Comparison of ENCODE assay signal across 8 mouse cellular contexts in genomic region chr6:71708528-71708927, GRCm38 (mm10). TPM values are rescaled to one million over a fixed set of nuclear protein-coding genes. Genes with fewer than 3 reads are reported as not detected.
DNase-seq lines count a peak whose midpoint lies in the region; ATAC-seq lines count a peak whose summit lies in the region.

No protein-coding gene starts in this region.

- intact Hi-C loops in heart, postnatal 25 days (cut with DNase I), result no loop called here

- peak overlapping the region; percentile 77 for H3K4me3 ChIP-seq in liver, embryonic 11.5 days (ENCODE audit: low read depth, low read length)

- H3K27ac ChIP-seq in liver, embryonic 11.5 days (ENCODE audit: low read depth, low read length), result no peak overlapping the region

- peaks cover 8% of the 10 kb centered on the region; the same call in 1 of the 2 replicates for H3K4me1 ChIP-seq in liver, embryonic 11.5 days (replicated peaks; ENCODE audit: control insufficient read depth, insufficient read depth, low read length)

- H3K9me3 ChIP-seq in liver, embryonic 11.5 days (ENCODE audit: control insufficient read depth, low read length), result no peaks in the 10 kb centered on the region

- H3K9ac ChIP-seq in liver, embryonic 11.5 days (ENCODE audit: low read depth, low read length), result peak overlapping the region; percentile 66

- no peaks in the 10 kb centered on the region for H3K36me3 ChIP-seq in liver, embryonic 11.5 days (ENCODE audit: control insufficient read depth, insufficient read depth, low read length)

- DNase-seq in heart, adult 11 months, result peak; percentile 83
- DNase-seq in heart, postnatal 25 days (ENCODE audit: low spot score), result no peak
- peak; percentile 8 for DNase-seq in thymus, postnatal 14 days
- no peak for DNase-seq in thymus, adult 18-20 months
- no peak for DNase-seq in liver, embryonic 11.5 days (ENCODE audit: low spot score)
- DNase-seq in ovary, postnatal 14 days (ENCODE audit: low spot score), result no peak
- DNase-seq in left cerebral cortex, adult 9 months (ENCODE audit: low spot score in 2 of 2), result no peak
- no peak for DNase-seq in layer of hippocampus, postnatal 25 days (ENCODE audit: extremely low spot score in 1 of 2, low spot score in 1 of 2)

- H3K27me3 ChIP-seq in liver, embryonic 11.5 days (replicated peaks; ENCODE audit: control insufficient read depth, insufficient read depth, low read length), result peaks cover 30% of the 10 kb centered on the region

- 4% methylated on average over 3 of the region's 3 CpGs for WGBS in liver, embryonic 11.5 days

- ATAC-seq in liver, embryonic 11.5 days (replicated peaks; ENCODE audit: low FRiP score), result no peak

- H3K4me2 ChIP-seq in liver, embryonic 11.5 days, result peak overlapping the region; percentile 99

RNA-seq across cellular contexts. Expression of gene Reep1, which starts 1.2 kb away (rescaled TPM):
- 10 to 100 TPM; 15.0 to 16.6 TPM for total RNA-seq in heart, postnatal 25 days (2021)
- polyA plus RNA-seq in liver, embryonic 11.5 days (2014; fragmentation: Nextera tagmentation; extraction: Ambion mirVana), result 11.1 and 12.2 TPM in 2 replicates
- total RNA-seq in layer of hippocampus, postnatal 25 days (2021), result 10 to 100 TPM; 79.8 to 83.3 TPM

Comparison
In these comparisons a context has a peak if more than half of its experiments do, and no peak if none do; other contexts are left out.
1. DNase-seq: peak in heart, adult 11 months (single experiment) and thymus, postnatal 14 days (single experiment); none in heart, postnatal 25 days (single experiment), thymus, adult 18-20 months (0 of 2), liver, embryonic 11.5 days (single experiment), ovary, postnatal 14 days (single experiment), left cerebral cortex, adult 9 months (0 of 2) and layer of hippocampus, postnatal 25 days (0 of 2).
2. RNA of gene Reep1, which starts 1.2 kb away (total RNA-seq): 79.8 to 83.3 TPM in layer of hippocampus, postnatal 25 days; 15.0 to 16.6 TPM in heart, postnatal 25 days; every median in the first group is over 4 times any median in the second.